Mouse (Mus musculus) limb, embryonic 12.5 days (tissue): ENCODE data around the gene Tm6sf1. TPM values are rescaled to one million over a fixed set of nuclear protein-coding genes. Genes with fewer than 3 reads are reported as not detected.

Experiments used
- ATAC-seq: fragments of 200-750 bp; cut with Nextera tagmentation; 2 replicates; pipeline ENCODE4 v1.8.0; 2017; ENCODE audit warnings: low read depth, moderate TSS enrichment; ENCODE audit not compliant: insufficient number of reproducible peaks, insufficient read depth, low FRiP score, low TSS enrichment
- H3K27ac ChIP-seq: fragments of 300-500 bp; sonication (generic); 2 replicates; pipeline ENCODE4 v1.5.1; 2016; ENCODE audit warnings: mild to moderate bottlenecking, moderate library complexity
- H3K27me3 ChIP-seq: fragments of 300-500 bp; sonication (generic); 2 replicates; pipeline ENCODE4 v1.6.1; 2016; ENCODE audit warnings: mild to moderate bottlenecking, moderate library complexity
- H3K36me3 ChIP-seq: fragments of 300-500 bp; sonication (generic); 2 replicates; pipeline ENCODE4 v1.6.1; 2016; ENCODE audit warnings: mild to moderate bottlenecking, moderate library complexity
- H3K4me1 ChIP-seq: fragments of 300-500 bp; sonication (generic); replicated peaks from 2 replicates; pipeline ENCODE4 v1.6.1; 2016
- H3K4me2 ChIP-seq: fragments of 300-500 bp; sonication (generic); 2 replicates; pipeline ENCODE4 v1.6.1; 2016; ENCODE audit warnings: mild to moderate bottlenecking, moderate library complexity
- H3K4me3 ChIP-seq: fragments of 300-500 bp; sonication (generic); replicated peaks from 2 replicates; pipeline ENCODE4 v1.5.1; 2016; ENCODE audit warnings: mild to moderate bottlenecking
- H3K9ac ChIP-seq: fragments of 300-500 bp; sonication (generic); replicated peaks from 2 replicates; pipeline ENCODE4 v1.6.1; 2016; ENCODE audit warnings: mild to moderate bottlenecking, moderate library complexity
- H3K9me3 ChIP-seq: fragments of 300-500 bp; sonication (generic); 2 replicates; pipeline ENCODE4 v1.6.1; 2016; ENCODE audit warnings: mild to moderate bottlenecking, moderate library complexity
- WGBS: fragments of 180-500 bp; shearing (Covaris S2); methylation state at CpG from one replicate; pipeline ENCODE4 v1.1.7; 2016; 5-methylcytosine and 5-hydroxymethylcytosine counted together
- polyA plus RNA-seq: library from polyadenylated mRNA; unstranded; fragments of >200 nt; fragmentation: Nextera tagmentation; extraction: Ambion mirVana; gene quantifications from 2 replicates; pipeline ENCODE4 v1.2.1, GENCODE M21; 2016

Gene Tm6sf1
- polyA plus RNA-seq, 1 experiment from 2014 or later, result 16.1 TPM

DNA sequence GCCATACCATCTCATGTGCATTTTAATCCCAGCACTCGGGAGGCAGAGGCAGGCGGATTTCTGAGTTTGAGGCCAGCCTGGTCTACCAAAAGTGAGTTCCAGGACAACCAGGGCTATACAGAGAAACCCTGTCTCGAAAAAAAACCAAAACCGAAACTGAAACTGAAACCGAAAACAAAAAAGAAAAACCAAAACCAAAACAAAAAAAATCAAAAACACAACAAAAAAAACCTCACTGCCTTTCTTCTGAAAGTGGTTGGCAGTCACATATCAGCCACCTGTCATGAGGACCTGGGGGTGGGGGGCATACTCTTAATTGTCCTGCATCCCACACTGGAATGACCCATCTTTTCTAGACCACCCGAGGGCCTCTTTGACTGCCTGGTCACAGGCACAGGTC is 5.8 kb downstream of the Tm6sf1 start:
- H3K4me2 ChIP-seq, result no peak overlapping the region
- H3K4me1 ChIP-seq, result peaks cover 12% of the 10 kb centered on the region; the same call in 1 of the 2 replicates
- no peak overlapping the region for H3K9ac ChIP-seq
- H3K27ac ChIP-seq, result no peak overlapping the region
- H3K9me3 ChIP-seq, result no peaks in the 10 kb centered on the region
- peaks cover 24% of the 10 kb centered on the region for H3K27me3 ChIP-seq
- no peaks in the 10 kb centered on the region for H3K36me3 ChIP-seq
- H3K4me3 ChIP-seq, result no peak overlapping the region
- WGBS, result 89% methylated on average over 6 of the region's 6 CpGs
- no peak for ATAC-seq

DNA sequence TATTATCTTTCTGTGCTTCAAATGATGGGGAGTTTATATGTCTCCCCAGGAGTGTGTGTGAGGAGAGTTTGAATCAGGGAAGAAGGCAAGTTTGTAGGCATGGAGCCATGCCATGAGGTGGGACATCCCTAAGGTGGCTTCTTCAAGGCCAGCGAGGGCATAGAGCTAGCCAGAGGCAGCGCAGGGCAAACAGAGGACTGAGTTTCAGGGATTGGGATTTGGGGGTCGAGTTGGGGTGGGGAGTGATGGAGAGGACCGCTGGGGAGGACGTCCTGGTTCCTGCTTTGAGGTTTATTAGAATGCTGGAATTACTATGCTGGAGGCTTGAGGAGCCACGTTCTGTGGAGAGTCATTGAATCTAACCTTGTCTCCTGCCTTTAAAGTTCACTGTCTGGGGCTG is 7.1 kb downstream of the Tm6sf1 start:
- Histone ChIP-seq H3K4me2 (no peak overlapping the region), H3K4me3 (no peak overlapping the region), H3K4me1 (0 out of 2 replicates have a peak, but pooled peaks cover 2% of the 10 kb centered on the region), H3K9me3 (no peaks in the 10 kb centered on the region), H3K27me3 (peaks cover 10% of the 10 kb centered on the region; the same call in 1 of the 2 replicates), H3K36me3 (no peaks in the 10 kb centered on the region), H3K9ac (no peak overlapping the region), H3K27ac (no peak overlapping the region)
- ATAC-seq, result no peak
- whole genome bisulfite sequencing, result 95% methylated on average over 6 of the region's 6 CpGs

DNA sequence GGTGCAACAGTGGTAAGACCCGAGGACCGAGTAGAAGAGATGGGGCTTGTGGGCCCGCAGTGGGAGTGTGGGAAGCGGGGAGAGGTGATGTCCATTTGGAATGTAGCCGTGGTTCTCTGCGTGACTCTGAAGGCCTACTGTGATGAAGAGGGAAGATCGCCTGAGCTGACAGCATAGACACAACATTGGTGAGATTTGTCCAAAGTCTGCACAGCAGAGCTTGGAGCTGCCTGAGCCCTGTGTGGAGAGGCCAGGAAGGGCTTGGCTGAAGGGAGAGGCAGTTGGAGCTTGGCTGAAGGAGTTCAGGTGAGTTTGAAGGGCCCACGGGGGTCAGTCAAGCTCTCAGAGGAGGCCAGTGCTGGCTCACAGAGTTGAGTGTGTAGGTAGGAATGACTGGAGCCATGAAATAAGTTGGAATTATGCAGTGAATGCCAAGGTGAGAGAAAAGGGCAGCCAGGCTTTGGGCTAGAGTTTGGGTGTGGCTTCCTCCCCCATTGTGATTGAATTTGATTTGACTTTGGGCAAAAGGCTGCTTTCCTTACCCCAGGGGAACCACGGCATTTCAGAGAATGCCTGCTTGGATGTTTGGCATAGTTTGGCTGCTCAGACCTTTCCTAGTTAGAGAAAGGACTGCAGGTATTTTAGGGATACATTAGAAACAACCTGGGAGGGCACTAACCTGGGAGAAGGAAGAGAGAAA is 8.6 kb downstream of the Tm6sf1 start:
- Histone ChIP-seq H3K4me2 (no peak overlapping the region), H3K27me3 (no peaks in the 10 kb centered on the region), H3K36me3 (no peaks in the 10 kb centered on the region), H3K4me3 (no peak overlapping the region), H3K9me3 (no peaks in the 10 kb centered on the region), H3K9ac (no peak overlapping the region), H3K27ac (no peak overlapping the region), H3K4me1 (0 out of 2 replicates have a peak, but pooled peaks cover 2% of the 10 kb centered on the region)
- WGBS, result 82% methylated on average over 9 of the region's 9 CpGs
- ATAC-seq, result no peak

DNA sequence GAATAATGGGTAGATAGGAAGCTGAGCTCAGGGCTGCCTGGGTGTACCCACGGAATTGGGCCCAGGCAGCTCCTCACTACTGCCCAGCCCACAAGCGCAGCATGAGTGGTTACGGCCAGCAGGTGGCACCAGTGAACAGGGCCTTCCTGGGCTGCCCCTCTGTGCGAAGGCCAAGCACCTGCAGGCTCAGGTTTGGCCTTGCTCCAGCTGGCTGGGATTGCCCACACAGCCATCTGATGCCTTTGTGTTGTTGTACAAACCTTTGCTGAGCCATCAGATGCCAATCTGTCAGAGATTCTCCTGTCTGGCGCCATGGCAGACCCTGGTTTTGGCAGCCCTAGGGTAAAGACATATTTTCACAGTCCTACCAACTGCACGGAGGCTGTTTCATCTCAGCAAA is 9.4 kb downstream of the Tm6sf1 start:
- Histone ChIP-seq H3K4me2 (no peak overlapping the region), H3K4me3 (no peak overlapping the region), H3K9me3 (no peaks in the 10 kb centered on the region), H3K36me3 (no peaks in the 10 kb centered on the region), H3K9ac (no peak overlapping the region), H3K27ac (no peak overlapping the region), H3K27me3 (no peaks in the 10 kb centered on the region), H3K4me1 (no peaks in the 10 kb centered on the region)
- no peak; the same call in 1 of the 2 replicates for ATAC-seq
- 26% methylated on average over 6 of the region's 6 CpGs for WGBS

DNA sequence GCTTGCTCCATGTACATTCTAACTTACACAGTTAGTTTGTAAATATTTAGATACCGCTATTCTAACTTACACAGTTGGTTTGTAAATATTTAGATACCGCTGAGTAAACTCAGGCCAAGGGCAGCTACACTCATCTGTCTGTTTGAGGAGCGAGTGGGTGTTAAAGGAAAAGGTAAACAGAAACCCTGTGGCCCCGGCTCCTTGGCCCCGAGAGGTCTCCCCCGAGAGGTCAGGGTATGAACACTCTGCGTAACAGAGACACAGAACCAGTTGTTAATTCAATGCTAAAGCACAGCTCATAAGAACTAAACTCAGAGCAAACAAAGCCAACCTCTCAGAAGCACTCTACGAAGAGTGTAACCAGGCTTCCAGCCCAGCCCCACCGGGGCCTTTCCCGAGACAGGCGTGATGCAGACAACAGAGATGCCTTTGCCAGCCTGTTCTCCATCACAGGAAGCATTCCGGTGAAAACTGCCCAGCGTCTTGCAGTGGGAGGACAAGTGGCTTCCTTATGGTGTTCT is 13.8 kb downstream of the Tm6sf1 start:
- Histone ChIP-seq H3K36me3 (no peaks in the 10 kb centered on the region), H3K4me2 (no peak overlapping the region), H3K27ac (no peak overlapping the region), H3K4me1 (no peaks in the 10 kb centered on the region), H3K4me3 (no peak overlapping the region), H3K27me3 (no peaks in the 10 kb centered on the region), H3K9ac (no peak overlapping the region), H3K9me3 (no peaks in the 10 kb centered on the region)
- no peak for ATAC-seq
- WGBS, result 75% methylated on average over 13 of the region's 13 CpGs

DNA sequence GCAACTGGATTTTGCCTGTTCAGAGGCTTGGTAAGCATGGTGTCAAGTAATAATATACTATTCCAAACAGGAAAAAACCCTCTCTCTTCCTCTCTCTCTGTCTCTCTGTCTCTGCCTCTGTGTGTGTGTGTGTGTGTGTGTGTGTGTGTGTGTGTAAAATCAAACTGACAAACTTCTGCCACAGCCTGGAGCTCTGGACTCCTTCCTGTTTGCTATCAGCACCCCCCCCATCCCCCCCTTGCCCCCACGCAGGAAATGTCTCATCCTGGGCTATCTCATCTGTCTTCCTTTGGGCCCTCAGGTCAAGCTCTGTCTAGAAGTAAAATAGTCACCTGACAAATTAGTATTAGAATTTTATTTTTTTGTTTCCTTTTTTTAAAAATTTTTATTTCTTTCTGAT is 15.0 kb downstream of the Tm6sf1 start:
- Histone ChIP-seq H3K4me1 (no peaks in the 10 kb centered on the region), H3K4me3 (no peak overlapping the region), H3K9me3 (no peaks in the 10 kb centered on the region), H3K27ac (no peak overlapping the region), H3K27me3 (no peaks in the 10 kb centered on the region), H3K4me2 (no peak overlapping the region), H3K36me3 (no peaks in the 10 kb centered on the region), H3K9ac (no peak overlapping the region)
- no peak for ATAC-seq
- WGBS, result 85% methylated on average over 1 of the region's 1 CpGs

DNA sequence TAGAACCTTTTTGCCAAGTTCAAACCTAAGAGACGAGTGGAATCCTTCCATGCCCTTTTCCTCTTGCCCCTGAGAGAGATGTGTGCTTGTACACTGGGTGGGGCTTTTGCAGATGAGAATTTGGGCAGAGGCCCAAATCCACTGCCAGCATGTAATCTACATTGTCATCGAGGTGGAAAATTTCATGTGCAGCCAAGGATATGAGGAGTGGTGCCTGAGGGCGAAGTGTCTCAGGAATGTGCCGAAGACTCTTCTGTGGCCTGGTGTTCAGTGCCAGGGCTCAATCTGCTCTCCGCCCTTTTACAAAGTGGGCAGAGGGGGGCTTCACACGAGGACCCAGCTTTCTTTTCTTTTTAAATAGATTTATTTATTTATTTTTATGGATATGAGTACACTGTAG is 15.8 kb downstream of the Tm6sf1 start:
- no peaks in the 10 kb centered on the region for H3K27me3 ChIP-seq
- H3K4me2 ChIP-seq, result no peak overlapping the region
- 83% methylated on average over 6 of the region's 6 CpGs for WGBS
- H3K4me3 ChIP-seq, result no peak overlapping the region
- H3K9ac ChIP-seq, result no peak overlapping the region
- no peak for ATAC-seq
- no peaks in the 10 kb centered on the region for H3K36me3 ChIP-seq
- H3K4me1 ChIP-seq, result no peaks in the 10 kb centered on the region
- no peak overlapping the region for H3K27ac ChIP-seq
- no peaks in the 10 kb centered on the region for H3K9me3 ChIP-seq

DNA sequence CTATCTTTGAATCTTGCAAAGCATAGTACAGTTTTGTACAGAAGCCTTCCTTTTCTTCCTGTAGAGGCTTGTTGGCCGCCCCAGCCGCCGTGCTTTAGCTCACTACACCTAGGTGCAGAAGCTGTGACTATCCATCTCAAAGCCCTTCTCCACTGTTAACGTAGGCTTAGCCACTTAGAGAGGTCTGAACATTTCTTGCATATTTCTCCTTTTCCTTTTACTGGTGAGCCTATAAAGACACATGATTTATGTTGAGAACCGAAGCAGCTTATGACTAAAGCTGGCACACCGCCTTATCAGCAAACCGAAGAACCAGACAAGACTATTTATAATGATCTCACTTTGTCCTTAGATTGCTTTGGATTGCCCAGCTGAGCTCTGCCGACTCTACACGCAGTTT is 16.6 kb downstream of the Tm6sf1 start:
- H3K4me1 ChIP-seq, result no peaks in the 10 kb centered on the region
- 86% methylated on average over 9 of the region's 9 CpGs for WGBS
- no peak overlapping the region for H3K27ac ChIP-seq

DNA sequence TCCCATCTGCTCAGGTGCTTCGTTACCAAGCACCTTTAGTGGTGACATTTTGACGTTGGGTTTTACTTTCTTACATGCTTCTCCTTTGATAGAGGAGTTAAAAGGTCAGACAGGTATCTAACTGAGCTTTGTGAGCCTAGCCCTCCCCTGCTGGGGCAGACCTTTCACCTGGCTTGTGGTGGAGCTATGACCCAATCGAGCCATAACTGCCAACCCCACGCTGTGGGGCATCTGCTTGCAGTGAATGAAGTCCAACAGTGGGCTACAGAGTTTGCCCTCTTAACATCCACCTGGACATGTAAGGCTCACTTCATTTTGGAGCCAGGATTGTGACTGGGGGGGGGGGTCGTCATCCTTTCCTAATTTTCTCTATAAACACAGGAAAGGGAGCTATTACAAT is 21.5 kb downstream of the Tm6sf1 start:
- Histone ChIP-seq H3K4me1 (no peaks in the 10 kb centered on the region), H3K4me2 (no peak overlapping the region), H3K9me3 (no peaks in the 10 kb centered on the region), H3K27me3 (no peaks in the 10 kb centered on the region), H3K9ac (no peak overlapping the region), H3K36me3 (peaks cover 5% of the 10 kb centered on the region; the same call in 1 of the 2 replicates), H3K27ac (no peak overlapping the region), H3K4me3 (no peak overlapping the region)
- ATAC-seq, result no peak
- 88% methylated on average over 5 of the region's 5 CpGs for WGBS

More for the DNA sequence above, 16.6 kb downstream of the Tm6sf1 start:
- no peak for ATAC-seq
- H3K4me3 ChIP-seq, result no peak overlapping the region
- H3K36me3 ChIP-seq, result no peaks in the 10 kb centered on the region
- no peak overlapping the region for H3K9ac ChIP-seq
- H3K4me2 ChIP-seq, result no peak overlapping the region
- no peaks in the 10 kb centered on the region for H3K9me3 ChIP-seq
- no peaks in the 10 kb centered on the region for H3K27me3 ChIP-seq

DNA sequence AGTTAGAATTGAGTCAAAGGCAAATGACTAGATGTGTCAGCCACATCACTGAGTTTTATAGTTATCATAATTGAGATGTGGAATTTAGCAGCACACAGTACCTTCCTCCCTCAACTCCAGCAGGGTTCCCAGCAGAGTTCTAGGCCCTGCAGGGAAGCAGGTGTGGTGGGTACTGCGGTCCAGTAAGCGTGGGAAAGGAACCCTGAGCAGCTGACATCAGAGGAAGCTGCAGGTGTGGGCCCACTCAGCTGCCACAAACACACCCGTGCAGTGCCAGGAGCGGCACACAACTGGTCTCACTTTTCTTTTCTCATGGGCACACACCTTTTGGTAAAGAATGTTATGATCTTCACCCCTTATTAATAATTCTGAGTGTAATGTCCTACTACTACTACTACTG is 22.0 kb downstream of the Tm6sf1 start:
- no peak overlapping the region for H3K4me2 ChIP-seq
- H3K36me3 ChIP-seq, result peaks cover 9% of the 10 kb centered on the region; the same call in 1 of the 2 replicates
- no peak for ATAC-seq
- 94% methylated on average over 4 of the region's 4 CpGs for WGBS
- H3K4me3 ChIP-seq, result no peak overlapping the region
- no peaks in the 10 kb centered on the region for H3K9me3 ChIP-seq
- H3K27me3 ChIP-seq, result no peaks in the 10 kb centered on the region
- no peak overlapping the region for H3K9ac ChIP-seq
- no peaks in the 10 kb centered on the region for H3K4me1 ChIP-seq
- no peak overlapping the region for H3K27ac ChIP-seq

DNA sequence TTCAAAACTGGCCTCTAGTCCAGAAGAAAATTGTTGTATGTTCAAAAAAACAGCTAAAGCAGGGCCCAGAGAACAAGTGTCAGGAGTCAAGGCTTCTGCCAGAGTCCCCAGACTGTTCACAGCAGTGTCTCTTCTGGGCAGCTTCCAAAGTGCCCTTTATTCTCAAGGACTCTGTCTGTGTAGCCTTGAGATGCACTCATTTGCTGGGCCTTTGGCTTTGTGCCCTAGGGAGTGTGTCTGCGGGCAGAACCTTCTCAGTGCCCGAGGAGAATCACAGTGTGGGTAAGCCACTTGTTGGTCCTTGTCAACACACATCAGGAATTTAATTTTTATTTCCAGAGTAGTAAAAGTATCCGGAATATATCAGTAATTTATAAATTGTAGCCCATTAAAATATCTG is 22.8 kb downstream of the Tm6sf1 start:
- Histone ChIP-seq H3K9me3 (no peaks in the 10 kb centered on the region), H3K27ac (no peak overlapping the region), H3K4me3 (no peak overlapping the region), H3K9ac (no peak overlapping the region), H3K36me3 (peaks cover 15% of the 10 kb centered on the region), H3K4me1 (no peaks in the 10 kb centered on the region), H3K27me3 (no peaks in the 10 kb centered on the region), H3K4me2 (no peak overlapping the region)
- no peak for ATAC-seq
- 90% methylated on average over 3 of the region's 3 CpGs for WGBS

DNA sequence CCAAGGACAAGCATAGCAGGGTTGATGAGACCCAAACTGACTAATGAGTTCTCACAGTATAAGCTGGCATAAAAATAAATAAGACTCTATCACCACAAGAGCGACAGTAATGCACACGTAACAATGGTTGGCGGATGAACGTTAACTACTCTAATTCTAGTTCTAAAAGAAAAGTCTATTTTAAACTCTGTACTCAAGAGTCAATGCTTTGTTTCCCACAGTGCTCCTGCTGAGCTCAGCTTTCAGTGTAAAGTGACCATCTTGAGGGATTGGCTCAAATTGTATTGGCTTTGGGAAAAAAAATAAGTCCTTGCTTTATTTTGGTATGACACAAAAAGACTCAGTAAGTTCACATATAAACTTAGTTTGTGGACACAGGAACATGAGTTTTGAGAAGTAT is 26.3 kb downstream of the Tm6sf1 start:
- Histone ChIP-seq H3K27ac (no peak overlapping the region), H3K27me3 (no peaks in the 10 kb centered on the region), H3K4me3 (no peak overlapping the region), H3K36me3 (peaks cover 15% of the 10 kb centered on the region), H3K9ac (no peak overlapping the region), H3K9me3 (no peaks in the 10 kb centered on the region), H3K4me1 (no peaks in the 10 kb centered on the region), H3K4me2 (no peak overlapping the region)
- no peak for ATAC-seq
- WGBS, result 88% methylated on average over 4 of the region's 4 CpGs
